Mouse (Mus musculus): Measurements from ENCODE around the gene Defa28.
"Not testable (repeated sequence)": the region's sequence is repeated elsewhere in the genome, so short reads cannot be mapped to it uniquely, and the experiment has no call there.

Gene Defa28

GRCm38 (mm10) chr8:21582706-21583105, at the start of gene Defa28:
TSS of gene Defa28 (plus strand) at chr8:21583006.
- DNase-seq (ENCODE audit: low spot score in 2 of 2), result not testable (repeated sequence)

- not testable (repeated sequence) for DNase-seq (ENCODE audit: low spot score in 2 of 2)
Observed at GRCm38 (mm10) chr8:21565086-21565485, 17.7 kb upstream of the Defa28 start, which contains the start of gene Defa37. TSS of gene Defa37 (plus strand) at chr8:21565386.

- DNase-seq (ENCODE audit: low spot score in 2 of 2), result not testable (repeated sequence)
Observed at GRCm38 (mm10) chr8:21594408-21594807, 11.6 kb downstream of the Defa28 start, which contains the start of gene Gm7861. TSS of gene Gm7861 (minus strand) at chr8:21594508.

- DNase-seq (ENCODE audit: low spot score in 2 of 2), result not testable (repeated sequence)
Observed at GRCm38 (mm10) chr8:21617883-21618282, 35.1 kb downstream of the Defa28 start, which contains the start of gene Defa26. TSS of gene Defa26 (plus strand) at chr8:21618183.

Data from right cerebral cortex, adult 2 months (tissue).